Mouse (Mus musculus) WW6 (cell line): ENCODE measurements around the gene Pde4b.

Experiments used
- DNase-seq: peaks from one replicate; pipeline ENCODE4 v3.0.0-alpha.2; 2013; ENCODE audit warnings: low read depth, low spot score

The Pde4b gene

DNA sequence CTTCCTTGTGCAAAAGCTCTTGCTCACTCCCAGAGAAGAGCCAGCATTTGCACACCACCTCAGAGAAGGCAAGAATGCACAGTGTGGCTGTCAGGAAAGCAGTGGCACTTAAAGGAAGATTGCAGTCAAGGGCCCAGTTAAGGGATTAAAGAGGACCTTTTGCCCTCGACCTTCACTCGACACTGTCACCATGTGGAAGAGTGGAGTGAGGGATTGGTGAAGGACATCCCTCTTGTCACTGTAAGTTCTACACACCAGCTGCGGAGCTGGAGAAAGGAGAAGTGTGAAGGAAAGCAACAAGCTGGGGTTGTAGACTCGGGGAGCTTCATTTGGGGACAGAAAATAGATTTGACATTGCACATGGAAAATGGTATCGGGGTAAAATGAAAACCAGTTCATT is 89.9 kb downstream of the Pde4b start:
- no peak for DNase-seq

DNA sequence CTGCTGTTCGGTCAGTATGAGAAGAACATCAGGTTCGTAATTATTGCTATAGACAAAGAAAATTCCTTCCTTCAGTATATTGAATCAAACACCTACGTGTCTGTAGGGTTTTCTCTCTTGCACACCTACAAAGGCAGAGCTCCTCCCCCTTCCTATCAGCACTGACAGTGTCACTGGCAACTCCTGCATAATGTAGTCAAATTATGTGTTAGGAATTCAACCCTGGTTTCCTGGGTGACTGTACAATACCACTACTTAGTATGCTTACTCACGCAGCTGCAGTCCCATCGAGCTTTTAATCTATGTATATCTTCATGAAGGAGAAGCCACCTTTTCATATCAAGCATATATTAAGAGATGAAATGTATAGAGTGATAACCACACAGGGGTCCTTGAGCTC is 99.5 kb downstream of the Pde4b start:
- DNase-seq = no peak

DNA sequence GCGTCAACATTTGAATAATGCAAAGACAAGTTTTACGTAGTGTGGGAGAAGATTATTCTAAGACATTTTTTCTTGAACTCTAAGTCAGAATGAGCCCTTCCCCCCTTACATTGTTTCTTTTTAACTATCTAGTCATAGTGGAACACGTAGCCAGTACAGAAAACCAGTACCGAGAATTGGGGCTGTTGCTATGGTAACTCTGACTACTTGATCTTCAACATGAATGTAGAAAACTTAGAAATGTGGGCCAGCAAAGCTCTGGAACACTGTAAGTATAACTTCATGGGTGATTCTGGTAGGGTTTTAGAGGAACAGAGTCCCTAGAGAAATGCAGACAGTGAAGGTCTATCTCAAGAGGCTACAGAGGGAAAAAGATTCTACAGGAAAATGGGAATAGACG is 110.4 kb downstream of the Pde4b start:
- DNase-seq = no peak

DNA sequence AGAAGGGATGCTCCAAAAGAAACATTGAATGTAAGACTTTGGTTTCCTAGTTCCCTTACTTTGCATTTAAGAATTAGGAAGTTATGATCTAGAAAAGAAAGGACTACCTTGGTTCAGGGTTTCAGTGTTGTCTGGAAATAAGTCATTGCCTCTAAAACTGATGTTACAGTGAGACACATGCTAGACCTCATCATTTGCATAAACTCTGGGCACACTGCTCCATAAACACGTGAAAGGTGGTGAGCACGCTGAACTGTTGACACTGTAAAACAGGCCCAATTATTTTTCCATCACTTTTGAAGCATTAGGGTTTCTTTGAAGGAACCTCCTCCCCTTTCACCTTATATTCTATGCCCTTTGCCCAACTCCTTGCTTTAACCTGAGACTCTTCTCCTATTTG is 122.4 kb downstream of the Pde4b start:
- no peak for DNase-seq

DNA sequence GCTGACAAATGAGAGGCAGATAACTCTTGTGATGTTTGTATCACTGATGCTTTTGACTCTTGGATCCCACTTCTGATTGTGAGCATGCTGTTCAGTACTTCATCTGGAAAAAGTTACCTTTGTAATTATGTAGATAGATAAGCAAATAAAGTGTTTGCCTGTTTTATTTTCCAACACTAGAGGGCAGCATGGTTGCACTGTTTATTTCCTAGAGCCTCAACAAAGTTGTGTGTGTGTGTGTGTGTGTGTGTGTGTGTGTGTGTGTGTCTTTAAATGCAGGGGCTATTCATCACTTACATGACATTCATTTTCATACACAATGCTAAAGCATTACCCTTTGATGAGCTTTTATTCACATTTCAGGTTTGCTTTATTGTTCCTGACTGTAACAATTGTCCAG is 139.4 kb downstream of the Pde4b start:
- no peak for DNase-seq

DNA sequence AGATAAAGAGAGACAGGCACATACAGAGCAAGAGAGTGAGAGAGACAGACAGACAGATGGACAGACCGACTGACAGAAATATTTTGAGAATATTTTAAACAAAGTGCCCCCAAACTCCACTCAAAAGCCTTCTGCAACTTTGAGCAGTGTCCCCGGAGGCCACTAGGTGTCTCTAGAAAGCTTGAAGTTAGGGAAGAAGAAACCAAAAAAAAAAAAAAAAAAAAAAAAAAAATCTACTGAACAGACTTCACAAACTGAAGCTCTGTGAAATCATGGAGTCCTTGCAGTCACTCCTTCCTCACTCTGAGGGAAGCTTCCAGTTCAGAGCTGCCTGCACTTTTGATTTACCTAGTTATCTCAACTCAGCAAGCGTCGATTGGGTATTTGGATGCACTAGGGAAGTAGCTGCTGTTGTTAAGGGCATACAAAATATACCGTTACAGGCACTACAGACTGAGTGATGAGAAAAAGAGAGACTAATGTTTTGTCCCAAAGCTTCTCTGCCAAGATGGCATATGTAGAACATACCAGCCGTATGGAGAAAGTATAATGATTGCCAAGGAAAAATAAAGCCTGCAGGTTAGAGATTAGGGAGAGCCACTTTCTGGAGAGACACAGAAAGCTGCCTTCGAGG is 141.7 kb downstream of the Pde4b start:
- DNase-seq = no peak

DNA sequence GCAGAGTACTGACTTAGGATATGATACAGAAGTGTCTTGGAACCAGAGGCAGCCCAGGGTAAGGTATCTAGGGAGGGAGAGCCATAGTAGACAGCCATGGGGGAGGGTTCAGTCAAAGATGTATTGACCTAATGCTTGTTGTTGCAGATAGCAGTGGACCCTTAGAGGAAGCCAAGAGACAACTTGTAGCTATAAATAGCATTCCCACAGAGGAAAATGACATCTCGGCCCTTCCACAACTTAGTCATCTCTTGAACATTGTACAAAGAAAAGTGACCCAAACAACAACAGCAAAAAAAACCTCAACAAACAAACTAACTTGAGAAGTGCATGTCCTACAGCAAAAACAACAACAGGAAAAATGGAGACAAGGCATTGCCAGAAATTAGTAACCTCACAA is 143.6 kb downstream of the Pde4b start:
- no peak for DNase-seq

DNA sequence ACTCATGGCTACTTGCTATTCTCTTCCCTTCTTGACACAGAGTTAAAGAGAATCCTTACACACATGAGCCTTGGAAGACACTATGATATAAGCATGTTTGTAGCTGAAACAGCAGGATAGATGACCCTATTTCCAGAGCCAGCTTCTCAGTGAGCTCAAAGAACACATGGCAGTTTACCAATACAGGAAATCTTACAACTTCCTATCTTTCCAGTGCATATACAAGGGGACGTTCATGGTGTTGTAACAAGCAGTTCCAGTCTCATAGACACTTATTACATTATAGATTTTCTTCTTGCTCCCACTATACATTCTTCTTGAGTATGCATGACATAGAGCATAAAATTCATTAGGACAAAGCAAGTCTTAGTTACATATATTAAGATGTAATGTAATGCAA is 146.3 kb downstream of the Pde4b start:
- DNase-seq = no peak

DNA sequence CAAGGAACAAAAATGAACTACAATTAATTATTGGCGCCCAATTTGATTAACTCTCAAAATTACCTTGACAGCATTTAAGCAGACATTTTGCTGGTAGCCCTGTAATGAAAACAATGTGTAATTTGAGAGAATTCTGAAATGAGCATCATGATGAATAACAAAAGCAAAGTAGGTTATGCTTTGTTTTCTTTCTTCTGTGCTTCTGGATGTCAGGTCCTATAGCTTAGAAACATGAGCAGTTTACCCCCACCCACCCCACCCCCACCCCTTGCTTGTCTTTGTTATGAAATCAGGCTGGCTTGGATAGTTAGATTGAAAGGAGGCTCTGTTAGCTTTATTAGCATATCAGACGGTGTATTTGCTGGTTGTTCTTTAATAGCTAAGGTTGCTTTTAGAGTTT is 147.8 kb downstream of the Pde4b start:
- no peak for DNase-seq

DNA sequence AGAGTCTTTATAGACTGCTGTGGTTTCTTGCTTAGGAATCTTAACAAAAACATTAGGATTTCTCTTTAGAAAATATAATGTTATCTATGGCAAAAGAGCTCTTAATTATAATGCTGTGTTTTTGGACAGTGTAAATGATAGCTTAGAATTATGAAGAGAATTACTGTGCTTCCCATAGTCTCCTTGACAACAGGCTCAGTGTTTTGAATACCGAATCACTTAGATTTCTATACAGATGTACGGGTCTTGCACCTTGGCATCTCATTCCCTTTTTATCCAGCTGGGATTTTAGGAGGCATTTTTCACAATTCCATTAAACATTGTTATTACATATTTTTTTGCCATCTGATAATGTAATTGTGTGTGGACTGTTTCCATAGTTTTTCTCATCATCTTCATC is 151.8 kb downstream of the Pde4b start:
- DNase-seq = no peak

DNA sequence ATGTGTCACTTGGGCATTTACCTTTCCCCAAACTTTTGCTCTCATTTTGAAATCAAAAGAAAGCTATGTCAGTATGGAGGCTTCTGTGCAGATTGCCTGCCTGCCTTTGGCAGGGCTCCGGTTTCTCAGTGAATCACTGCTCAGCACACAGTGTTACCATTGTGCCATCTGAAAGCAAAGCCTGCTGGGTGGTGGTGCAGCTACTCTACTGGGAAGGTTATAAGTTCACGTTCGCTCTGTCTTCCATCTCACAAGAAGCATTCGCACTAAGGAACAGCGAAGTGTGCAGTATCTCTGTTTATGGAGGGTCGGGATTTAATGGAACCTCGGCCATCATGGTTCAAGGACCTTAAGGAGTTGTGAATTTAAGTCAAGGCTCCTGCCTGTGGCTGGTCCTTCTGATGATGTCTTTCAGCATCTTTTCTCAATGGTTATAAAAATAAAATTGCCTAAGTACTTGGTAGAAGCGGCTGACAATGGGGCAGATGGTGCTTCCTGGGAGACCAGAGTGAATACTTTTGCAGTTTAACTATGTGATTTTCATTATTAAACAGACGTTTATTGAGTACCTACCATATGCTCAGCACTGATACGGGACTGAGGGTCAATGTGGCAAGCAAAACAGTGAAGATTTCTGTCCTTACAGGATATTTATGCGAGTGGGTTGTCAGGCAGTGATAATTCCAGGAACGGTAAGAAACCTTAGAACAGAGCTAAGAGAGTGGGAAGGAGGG is 152.5 kb downstream of the Pde4b start:
- DNase-seq = no peak

DNA sequence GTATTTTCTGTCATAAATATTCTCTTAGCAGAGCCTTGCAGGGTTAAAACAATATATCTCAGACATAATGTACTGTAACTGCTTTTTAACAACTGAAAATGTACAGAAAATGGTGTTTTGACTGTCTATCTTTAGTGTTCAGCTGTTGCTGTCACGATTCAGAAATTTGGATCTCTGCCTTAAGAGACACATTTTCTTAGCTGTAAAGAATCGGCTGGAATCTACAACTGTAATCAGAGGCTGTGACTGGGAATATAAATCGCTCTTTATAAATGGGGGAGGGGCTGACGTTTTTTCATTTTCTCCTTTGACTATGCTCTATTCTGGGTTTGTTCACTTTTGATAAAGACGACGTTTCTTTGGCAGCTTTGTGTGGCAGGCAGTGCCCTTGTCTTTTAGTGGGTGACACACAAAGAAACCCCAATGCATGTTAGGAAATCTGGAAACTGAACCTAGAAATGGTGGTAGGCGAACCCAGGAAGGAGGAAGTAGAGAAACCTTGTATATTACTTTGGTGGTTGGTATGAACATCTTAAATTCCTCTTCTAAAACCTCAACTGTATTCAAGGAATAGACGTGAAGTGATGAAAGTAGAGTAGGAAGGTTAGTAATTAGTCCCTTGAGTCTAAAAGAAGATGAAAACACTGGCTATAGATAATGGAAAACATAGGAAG is 153.5 kb downstream of the Pde4b start:
- DNase-seq = no peak

DNA sequence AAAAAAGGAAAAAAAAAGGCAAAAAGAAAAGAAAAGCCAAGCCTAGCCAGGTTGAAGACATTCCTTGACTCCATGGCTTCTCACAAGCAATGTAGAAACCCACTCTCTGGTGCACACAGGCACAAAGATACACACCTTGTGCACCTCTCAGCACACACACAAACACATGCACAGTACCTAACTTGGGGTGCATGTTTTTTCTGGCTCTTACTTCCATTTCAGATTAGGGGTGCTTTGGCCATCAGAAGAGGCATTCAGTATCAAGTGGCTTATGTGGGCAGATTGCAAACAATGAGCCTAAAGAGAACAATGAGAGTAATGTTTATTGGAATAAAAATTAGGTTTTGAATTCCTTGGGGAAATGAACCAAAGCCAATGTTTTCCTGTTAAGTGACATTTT is 166.7 kb downstream of the Pde4b start:
- no peak for DNase-seq

DNA sequence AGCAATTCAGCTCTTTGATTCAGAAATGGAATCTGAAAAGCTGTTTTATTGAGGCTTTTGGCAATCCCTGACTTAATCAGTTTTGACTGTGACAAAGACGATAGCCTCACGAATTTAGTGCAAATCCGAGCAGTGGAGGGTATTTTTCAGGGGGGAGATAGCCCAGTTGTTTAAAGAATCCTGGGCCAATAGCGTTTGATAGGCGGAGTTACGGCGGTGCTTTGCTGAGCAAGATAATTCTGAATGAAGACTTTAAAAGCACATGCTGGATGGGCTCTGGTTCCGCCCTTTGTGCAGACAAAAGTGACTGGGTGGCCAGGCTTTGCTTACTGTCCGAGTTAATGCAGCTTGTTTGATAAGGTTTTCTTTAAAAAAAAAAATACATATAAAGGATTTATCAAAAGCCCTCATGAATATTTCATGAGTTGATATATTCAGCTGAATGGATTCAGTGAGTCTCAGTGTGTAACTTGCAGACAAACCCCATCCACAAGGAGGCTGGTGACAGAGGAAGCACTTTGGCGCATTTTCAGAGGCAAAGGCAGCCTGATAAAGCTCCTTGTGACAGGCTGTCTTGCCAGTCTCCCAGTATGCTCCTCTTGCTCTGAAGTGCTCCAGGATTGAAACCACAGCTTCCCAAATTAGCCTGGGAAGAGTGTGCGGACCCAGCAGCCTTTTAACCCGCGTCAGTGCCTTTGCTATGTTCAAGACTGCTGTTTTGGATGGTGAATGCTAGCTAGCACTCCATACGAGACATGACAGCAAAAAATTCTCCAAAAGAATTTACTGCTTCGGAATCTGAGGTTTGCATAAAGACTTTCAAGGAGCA is 167.3 kb downstream of the Pde4b start:
- DNase-seq = no peak

DNA sequence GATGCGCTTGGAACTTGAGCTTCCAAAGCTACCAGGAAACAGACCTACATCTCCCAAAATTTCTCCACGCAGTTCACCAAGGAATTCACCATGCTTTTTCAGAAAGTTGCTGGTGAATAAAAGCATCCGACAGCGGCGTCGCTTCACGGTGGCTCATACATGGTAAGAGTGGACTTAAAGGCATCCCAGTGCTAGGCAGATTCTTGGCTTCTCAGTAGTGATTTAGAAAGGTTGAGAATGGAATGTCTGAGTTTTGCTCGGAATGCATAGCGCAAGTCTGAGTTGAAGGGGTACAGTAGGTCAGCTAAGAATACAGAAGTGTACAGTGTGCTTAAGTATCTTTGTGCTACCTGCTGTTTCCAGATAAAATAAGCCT is 167.9 kb downstream of the Pde4b start:
- DNase-seq = no peak

DNA sequence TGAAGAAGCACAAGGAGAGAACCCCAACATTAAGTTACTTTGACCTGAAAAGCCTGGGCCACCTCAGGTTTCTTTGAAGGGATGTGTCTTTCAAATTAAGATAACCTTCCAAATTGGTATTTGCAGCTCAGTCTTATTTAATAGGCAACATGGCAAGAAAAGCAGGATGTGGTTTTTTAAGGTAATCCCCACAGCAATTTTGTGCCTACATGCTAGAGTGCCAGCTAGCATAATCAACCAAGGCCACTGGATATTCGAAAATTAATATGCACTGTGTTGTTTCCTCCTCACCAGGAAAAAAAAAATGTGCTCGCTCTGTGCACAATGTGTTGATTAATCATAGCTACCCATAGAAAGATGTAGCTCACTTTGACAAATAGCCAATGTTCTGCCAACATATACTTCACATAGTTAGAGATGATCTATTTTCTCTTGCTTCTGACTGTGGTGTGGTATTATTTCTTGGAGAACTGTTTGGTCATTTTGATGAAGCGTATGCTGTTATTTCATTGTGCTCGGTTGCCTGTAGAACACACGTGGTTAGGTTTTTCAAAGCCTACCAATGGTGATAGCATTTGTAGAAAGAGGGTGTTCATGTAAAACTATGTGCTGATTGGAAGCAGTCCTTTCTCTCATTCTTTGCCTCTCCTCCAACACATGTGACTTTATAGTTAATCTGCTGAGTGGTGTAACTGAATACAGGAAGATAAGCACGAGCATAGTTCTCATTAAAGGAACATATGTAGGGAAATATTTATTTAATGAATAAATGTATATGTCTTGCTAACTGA is 169.0 kb downstream of the Pde4b start:
- no peak for DNase-seq

DNA sequence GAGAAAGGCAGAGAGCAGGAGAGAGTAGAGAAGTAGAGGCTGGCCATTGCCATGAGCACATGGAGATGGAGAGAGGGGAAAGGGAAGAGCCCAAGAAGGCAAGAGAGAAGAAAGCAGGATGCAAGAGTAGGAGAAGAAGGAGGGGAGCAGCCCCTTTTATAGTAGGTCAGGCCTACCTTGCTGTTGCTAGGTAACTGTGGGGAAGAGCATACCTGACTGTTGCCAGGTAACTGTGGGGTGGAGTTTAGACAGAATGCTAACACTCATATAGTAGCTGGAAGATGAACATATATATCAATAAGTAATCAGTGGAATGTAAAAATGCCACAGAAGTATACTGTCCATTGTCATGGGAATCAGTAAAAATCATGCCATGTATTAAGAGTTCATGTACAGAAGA is 172.9 kb downstream of the Pde4b start:
- DNase-seq = no peak

DNA sequence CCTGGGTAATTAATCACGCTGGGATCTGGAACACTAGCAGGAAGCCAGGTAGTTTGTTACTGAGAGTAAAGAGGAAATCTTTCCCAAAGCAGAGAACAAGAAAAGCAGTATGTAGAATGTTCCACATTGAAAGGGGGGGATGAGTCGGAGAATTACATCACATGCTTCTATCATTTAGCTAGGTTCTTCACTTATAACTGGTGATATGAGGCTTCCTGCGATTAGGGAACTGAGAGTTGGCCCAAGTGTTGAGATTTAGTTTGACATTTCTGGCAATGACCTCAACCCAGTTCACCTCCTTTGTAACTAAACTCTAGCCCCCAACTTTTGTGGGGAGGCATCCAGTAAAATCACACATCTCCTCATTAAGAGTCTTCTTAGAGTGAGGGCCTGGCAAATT is 185.0 kb downstream of the Pde4b start:
- DNase-seq = no peak

DNA sequence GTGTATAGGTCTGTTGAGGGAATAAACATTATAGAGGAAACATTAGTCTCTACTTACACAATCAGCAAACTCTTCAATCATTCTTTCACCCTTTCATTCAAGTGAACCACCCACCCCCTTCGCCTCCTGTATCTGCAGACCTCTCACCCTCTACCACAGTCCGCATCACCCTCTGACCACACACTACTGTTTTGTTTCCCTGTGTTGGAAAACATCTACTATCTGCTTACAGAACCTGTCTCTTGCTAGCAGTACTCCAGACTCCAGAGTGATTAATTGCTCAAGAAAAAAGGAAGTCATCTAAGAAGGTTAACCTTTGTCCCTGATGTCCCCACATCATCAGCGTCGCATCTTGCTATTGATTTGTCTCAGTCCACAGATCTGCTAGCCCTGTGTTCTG is 185.4 kb downstream of the Pde4b start:
- DNase-seq = no peak

DNA sequence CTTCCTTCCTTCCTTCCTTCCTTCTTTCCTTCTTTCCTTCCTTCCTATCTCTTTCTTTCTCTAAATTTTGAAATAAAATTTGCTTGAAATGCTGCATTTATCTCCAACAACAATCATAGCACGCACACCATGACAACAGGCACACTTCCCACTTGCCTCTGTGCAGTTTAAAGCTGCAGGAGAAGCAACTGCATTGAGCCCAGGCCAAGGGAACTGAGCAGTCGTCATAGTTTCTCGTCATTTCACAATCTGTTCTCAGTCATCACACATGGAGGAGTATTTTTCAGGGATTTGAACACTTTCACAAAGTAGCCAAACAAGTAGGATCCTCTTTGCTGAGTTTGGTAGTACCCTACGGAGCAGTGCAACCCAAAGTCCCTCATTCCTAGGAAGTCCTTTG is 188.4 kb downstream of the Pde4b start:
- DNase-seq = no peak

DNA sequence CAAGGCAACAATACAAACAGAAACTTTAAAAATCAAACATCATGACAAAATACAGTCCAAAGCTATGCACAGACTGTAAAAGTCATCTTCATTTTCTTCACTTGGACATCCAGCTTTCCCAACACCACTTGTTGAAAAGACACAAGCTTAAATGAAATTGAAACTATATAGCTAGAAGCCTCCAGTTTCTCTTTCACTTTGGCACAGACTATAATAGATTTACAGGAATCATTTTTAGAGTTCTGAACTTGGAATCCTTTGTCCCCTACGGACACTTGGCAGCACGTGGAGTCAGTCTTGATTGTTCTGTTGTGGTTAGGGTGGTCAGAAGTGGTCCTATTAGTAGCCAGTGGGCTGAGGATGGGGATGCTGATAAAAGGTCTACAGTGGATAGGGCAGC is 191.6 kb downstream of the Pde4b start:
- no peak for DNase-seq

DNA sequence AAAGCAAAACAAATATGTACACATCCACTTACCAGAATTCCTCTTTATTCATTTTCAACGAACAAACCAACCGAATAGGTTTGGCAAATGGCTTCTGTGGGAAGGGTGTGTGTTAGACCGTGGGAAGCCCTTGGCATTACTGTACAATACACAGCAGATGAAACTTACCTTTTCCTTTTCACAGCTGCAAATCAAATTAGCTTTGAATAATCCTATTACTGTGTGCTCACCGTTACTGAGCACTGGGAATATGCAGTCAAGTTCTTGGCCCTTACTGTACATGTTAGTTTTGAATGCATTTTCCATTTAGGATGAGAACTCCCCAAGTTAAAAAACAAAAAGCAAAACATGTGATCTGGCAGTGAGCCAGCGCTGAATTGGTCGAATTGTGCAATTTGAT is 199.8 kb downstream of the Pde4b start:
- no peak for DNase-seq
